Mouse (Mus musculus) limb, embryonic 14.5 days (tissue): ENCODE measurements around the gene Gstk1. TPM values are rescaled to one million over a fixed set of nuclear protein-coding genes. Genes with fewer than 3 reads are reported as not detected.

Experiments
- ATAC-seq: fragments of 200-750 bp; cut with Nextera tagmentation; 2 replicates; pipeline ENCODE4 v1.8.0; 2017; ENCODE audit warnings: low read depth, moderate number of reproducible peaks, moderate TSS enrichment; ENCODE audit not compliant: low FRiP score
- DNase-seq: peaks from one replicate; pipeline ENCODE4 v3.0.0-alpha.2; 2015; ENCODE audit warnings: low spot score
- H3K27ac ChIP-seq: fragments of 300-500 bp; sonication (generic); replicated peaks from 2 replicates; pipeline ENCODE4 v1.5.1; 2014; ENCODE audit warnings: low read depth, mild to moderate bottlenecking, low read length, moderate library complexity, mixed read lengths
- H3K27me3 ChIP-seq: fragments of 300-500 bp; sonication (generic); 2 replicates; pipeline ENCODE4 v1.6.1; 2014; ENCODE audit warnings: low read length, mixed read lengths; ENCODE audit not compliant: control insufficient read depth, insufficient read depth
- H3K36me3 ChIP-seq: fragments of 300-500 bp; sonication (generic); 2 replicates; pipeline ENCODE4 v1.6.1; 2014; ENCODE audit warnings: mild to moderate bottlenecking, low read length, moderate library complexity, mixed read lengths; ENCODE audit not compliant: control insufficient read depth, insufficient read depth
- H3K4me1 ChIP-seq: fragments of 300-500 bp; sonication (generic); 2 replicates; pipeline ENCODE4 v1.6.1; 2014; ENCODE audit warnings: antibody characterized with exemption, low read length, mixed read lengths; ENCODE audit not compliant: control insufficient read depth, insufficient read depth
- H3K4me2 ChIP-seq: fragments of 300-500 bp; sonication (generic); replicated peaks from 2 replicates; pipeline ENCODE4 v1.6.1; 2014; ENCODE audit warnings: low read depth, mild to moderate bottlenecking, low read length, moderate library complexity; ENCODE audit not compliant: severe bottlenecking
- H3K4me3 ChIP-seq: fragments of 300-500 bp; sonication (generic); replicated peaks from 2 replicates; pipeline ENCODE4 v1.5.1; 2014; ENCODE audit warnings: low read length
- H3K9ac ChIP-seq: fragments of 300-500 bp; sonication (generic); 2 replicates; pipeline ENCODE4 v1.6.1; 2014; ENCODE audit warnings: mild to moderate bottlenecking, low read depth, low read length, moderate library complexity; ENCODE audit not compliant: severe bottlenecking
- H3K9me3 ChIP-seq: fragments of 300-500 bp; sonication (generic); 2 replicates; pipeline ENCODE4 v1.6.1; 2016; ENCODE audit warnings: low read length; ENCODE audit not compliant: control insufficient read depth
- POLR2A ChIP-seq: fragments of 200-500 bp; IDR thresholded peaks from 2 replicates; pipeline ENCODE4 v1.8.0; 2012; ENCODE audit warnings: inconsistent platforms, mild to moderate bottlenecking, moderate library complexity, borderline replicate concordance; ENCODE audit not compliant: insufficient read depth, insufficient read length; ENCODE audit errors: extremely low read depth
- WGBS: fragments of 180-500 bp; shearing (Covaris S2); extraction: QIAGEN DNeasy Blood & Tissue Kit; methylation state at CpG from one replicate; pipeline ENCODE4 v1.1.7; 2014; 5-methylcytosine and 5-hydroxymethylcytosine counted together
- polyA plus RNA-seq, 2 experiments: library from polyadenylated mRNA; depleted of rRNA in 1 of 2; stranded (reverse) in 1 of 2; unstranded in 1 of 2; fragments of >200 nt; fragmentation: Nextera tagmentation in 1 of 2; extraction: Ambion mirVana in 1 of 2; gene quantifications; 2 replicates each; pipeline versions ENCODE4 v1.2.1 to v1.2.3; 2012 to 2014

The Gstk1 gene
- polyA plus RNA-seq, 2 experiments: 16.7 to 17.9 TPM

- 39% methylated on average over 2 of the region's 2 CpGs for WGBS
- no peaks in the 10 kb centered on the region for H3K9me3 ChIP-seq
- H3K27me3 ChIP-seq: no peaks in the 10 kb centered on the region
- ATAC-seq (no peak), DNase-seq (no peak)
- no peak overlapping the region for H3K4me2 ChIP-seq
- no peak overlapping the region for H3K27ac ChIP-seq
- no peak overlapping the region for H3K4me3 ChIP-seq
- H3K4me1 ChIP-seq: no peaks in the 10 kb centered on the region
- no peak for TF ChIP-seq POLR2A
- H3K36me3 ChIP-seq: peaks cover 87% of the 10 kb centered on the region
- no peak overlapping the region for H3K9ac ChIP-seq
Measured at GRCm38 (mm10) chr6:42276151-42276550, 30.4 kb downstream of the Gstk1 start.

- no peaks in the 10 kb centered on the region for H3K9me3 ChIP-seq
- ATAC-seq (no peak), DNase-seq (no peak)
- no peak overlapping the region for H3K4me2 ChIP-seq
- no peak overlapping the region for H3K4me3 ChIP-seq
- WGBS: 70% methylated on average over 5 of the region's 5 CpGs
- no peaks in the 10 kb centered on the region for H3K27me3 ChIP-seq
- peaks cover 56% of the 10 kb centered on the region for H3K36me3 ChIP-seq
- TF ChIP-seq POLR2A: no peak
- H3K4me1 ChIP-seq: no peaks in the 10 kb centered on the region; the same call in 1 of the 2 replicates
- H3K27ac ChIP-seq: no peak overlapping the region
- H3K9ac ChIP-seq: no peak overlapping the region
Measured at GRCm38 (mm10) chr6:42282865-42283528, 37.3 kb downstream of the Gstk1 start.

- DNase-seq (no peak), ATAC-seq (no peak)
- Histone ChIP-seq H3K4me1 (no peaks in the 10 kb centered on the region; the same call in 1 of the 2 replicates), H3K27me3 (no peaks in the 10 kb centered on the region), H3K9ac (no peak within 1 kb of the TSS), H3K27ac (no peak within 1 kb of the TSS), H3K4me2 (no peak within 1 kb of the TSS), H3K9me3 (no peaks in the 10 kb centered on the region), H3K36me3 (peaks cover 25% of the 10 kb centered on the region), H3K4me3 (no peak within 1 kb of the TSS)
- TF ChIP-seq POLR2A: no peak
- 58% methylated on average over 4 of the region's 5 CpGs for WGBS
Measured at GRCm38 (mm10) chr6:42286448-42286847, 40.7 kb downstream of the Gstk1 start, which contains the start of gene Clcn1. Gene Clcn1 (plus strand): TSS chr6:42286685.

GRCm38 (mm10) chr6:42287562-42287961 is 41.8 kb downstream of the Gstk1 start:
- Histone ChIP-seq H3K27me3 (no peaks in the 10 kb centered on the region), H3K4me1 (no peaks in the 10 kb centered on the region; the same call in 1 of the 2 replicates), H3K27ac (no peak overlapping the region), H3K9ac (no peak overlapping the region), H3K4me3 (no peak overlapping the region), H3K4me2 (no peak overlapping the region), H3K9me3 (no peaks in the 10 kb centered on the region), H3K36me3 (peaks cover 13% of the 10 kb centered on the region)
- DNase-seq (no peak), ATAC-seq (no peak)
- no peak for TF ChIP-seq POLR2A

GRCm38 (mm10) chr6:42293327-42293726 is 47.6 kb downstream of the Gstk1 start:
- no peak for TF ChIP-seq POLR2A
- Histone ChIP-seq H3K4me1 (no peaks in the 10 kb centered on the region; the same call in none of the 2 replicates), H3K4me2 (no peak overlapping the region), H3K4me3 (no peak overlapping the region), H3K36me3 (no peaks in the 10 kb centered on the region), H3K27me3 (no peaks in the 10 kb centered on the region), H3K27ac (no peak overlapping the region), H3K9me3 (no peaks in the 10 kb centered on the region), H3K9ac (no peak overlapping the region)
- DNase-seq (no peak), ATAC-seq (no peak)
- 90% methylated on average over 6 of the region's 6 CpGs for WGBS
